ENCODE assay signal across 14 mouse cellular contexts in the genomic region with DNA sequence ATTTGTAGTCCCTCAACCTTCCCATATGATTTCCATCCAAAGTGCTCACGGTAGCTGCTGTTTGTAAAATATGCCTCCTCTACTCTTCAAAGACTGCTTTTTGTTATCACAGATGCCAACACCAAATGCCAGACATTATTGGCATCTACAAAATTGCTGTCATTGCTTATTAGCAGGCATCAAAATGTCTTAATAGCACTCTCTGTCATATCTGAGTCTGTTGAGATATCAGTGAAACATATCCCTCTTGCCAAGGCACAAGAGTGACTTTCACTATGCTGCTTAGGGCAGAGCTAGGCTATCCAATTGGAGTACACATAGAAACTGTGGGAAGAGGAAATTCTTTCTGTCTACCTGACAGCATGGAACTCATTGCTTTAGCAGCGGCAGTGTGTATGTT.
"Had no signal": no experiment of that assay in that cellular context is flagged by ENCODE, and none has a peak within 500 bp of the region (broad histone marks: within the 10 kb centered on the region; RNA-seq: fewer than 3 reads in every experiment).

No protein-coding gene starts in this region.

- ATAC-seq: liver, embryonic 12.5 days had no signal

- H3K36me3 ChIP-seq: kidney, embryonic 15.5 days; limb, embryonic 15.5 days; liver, embryonic 12.5 days; midbrain, embryonic 10.5 days; neural tube, embryonic 15.5 days had no signal

- H3K4me1 ChIP-seq: kidney, embryonic 15.5 days; limb, embryonic 15.5 days; liver, embryonic 12.5 days; midbrain, embryonic 10.5 days; neural tube, embryonic 15.5 days had no signal

- H3K9me3 ChIP-seq: kidney, embryonic 15.5 days; limb, embryonic 15.5 days; liver, embryonic 12.5 days; midbrain, embryonic 10.5 days; neural tube, embryonic 15.5 days had no signal

- H3K27ac ChIP-seq: kidney, embryonic 15.5 days; limb, embryonic 15.5 days; liver, embryonic 12.5 days; midbrain, embryonic 10.5 days; neural tube, embryonic 15.5 days had no signal

- H3K9ac ChIP-seq: kidney, embryonic 15.5 days; limb, embryonic 15.5 days; liver, embryonic 12.5 days; lung, embryonic 14.5 days; neural tube, embryonic 15.5 days had no signal

- DNase-seq: kidney, postnatal 14 days; lung, embryonic 14.5 days; lung, postnatal 10 days; lung, postnatal 4 days; midbrain, embryonic 14.5 days; right cerebral cortex, adult 18-20 months; right cerebral cortex, postnatal 25 days; thymus, postnatal 4 days had no signal

- H3K4me2 ChIP-seq: kidney, embryonic 15.5 days; limb, embryonic 15.5 days; liver, embryonic 12.5 days; lung, embryonic 14.5 days; neural tube, embryonic 15.5 days had no signal

- H3K4me3 ChIP-seq: kidney, embryonic 15.5 days; limb, embryonic 15.5 days; liver, embryonic 12.5 days; midbrain, embryonic 10.5 days; myocyte; neural tube, embryonic 15.5 days had no signal

- H3K27me3 ChIP-seq: kidney, embryonic 15.5 days; limb, embryonic 15.5 days; liver, embryonic 12.5 days; neural tube, embryonic 15.5 days had no signal
